Mouse (Mus musculus): ENCODE measurements around the gene Phgr1.

DNA sequence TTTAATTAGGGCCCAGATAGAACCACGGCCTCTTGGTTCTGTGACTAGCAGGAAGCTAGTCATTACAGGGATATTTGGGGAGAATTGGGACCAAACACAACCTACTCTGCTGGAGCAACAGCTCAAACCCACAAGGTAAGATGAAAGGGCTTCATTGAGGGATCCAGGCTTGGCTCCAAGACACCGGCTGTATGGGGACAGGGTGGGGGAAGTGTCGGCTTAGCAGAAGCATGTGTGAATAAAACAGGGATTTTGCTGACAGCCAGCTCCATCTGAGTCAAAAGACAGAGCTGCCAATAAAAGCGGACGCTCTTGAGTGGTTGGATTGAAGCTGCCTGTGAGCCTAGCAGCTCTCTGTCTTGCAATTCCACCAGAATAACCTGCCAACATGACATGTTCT lies 39.2 kb upstream of the Phgr1 start:
- TF ChIP-seq CTCF (conservative IDR thresholded peaks at IDR 0.05; ENCODE audit: low read length) (no peak), NANOG (IDR thresholded peaks at IDR 0.05; ENCODE audit: borderline replicate concordance, low read length) (no peak)
